ENCODE assay signal across 9 mouse cellular contexts in genomic region chr3:102744657-102745056, GRCm38 (mm10). TPM values are rescaled to one million over a fixed set of nuclear protein-coding genes. Genes with fewer than 3 reads are reported as not detected.
DNase-seq lines count a peak whose midpoint lies in the region; ATAC-seq and TF ChIP-seq lines count a peak whose summit lies in the region.
"Had no signal": no experiment of that assay in that cellular context is flagged by ENCODE, and none has a peak within 500 bp of the region (broad histone marks: within the 10 kb centered on the region; RNA-seq: fewer than 3 reads in every experiment).

No protein-coding gene starts in this region.

- no peak for TF ChIP-seq CTCF in thymus, adult 2 months (IDR thresholded peaks at IDR 0.05; ENCODE audit: borderline replicate concordance, control insufficient read depth, extremely low read depth, insufficient read depth, low read length, poor library complexity)

- no peak for ATAC-seq in lung, embryonic 15.5 days (ENCODE audit: borderline replicate concordance, extremely low read depth, low FRiP score, low TSS enrichment)

- H3K4me2 ChIP-seq in lung, embryonic 15.5 days, result no peak overlapping the region

- no peaks in the 10 kb centered on the region for H3K36me3 ChIP-seq in thymus, adult 2 months (ENCODE audit: control insufficient read depth, insufficient read depth, low read length)
- H3K36me3 ChIP-seq in lung, embryonic 15.5 days, result no peaks in the 10 kb centered on the region

- WGBS in thymus, adult 2 months, result 18% methylated on average over 5 of the region's 5 CpGs
- WGBS in lung, embryonic 15.5 days, result 28% methylated on average over 5 of the region's 5 CpGs

- H3K9me3 ChIP-seq in lung, embryonic 15.5 days, result no peaks in the 10 kb centered on the region

- no peak for TF ChIP-seq POLR2A in thymus, adult 2 months (IDR thresholded peaks at IDR 0.05; ENCODE audit: control insufficient read depth, extremely low read depth, insufficient read depth, low read length, poor library complexity)

- peak overlapping the region; percentile 65; the same call in 1 of the 2 replicates for H3K27ac ChIP-seq in thymus, adult 2 months (ENCODE audit: control insufficient read depth, insufficient read depth, low read length)
- 0 out of 2 replicates have a peak overlapping the region, but pooled peaks have one; percentile 68 for H3K27ac ChIP-seq in lung, embryonic 15.5 days

- H3K27me3 ChIP-seq in thymus, adult 2 months (ENCODE audit: control insufficient read depth, insufficient read depth, low read length), result no peaks in the 10 kb centered on the region
- no peaks in the 10 kb centered on the region for H3K27me3 ChIP-seq in lung, embryonic 15.5 days

- no peak overlapping the region for H3K4me3 ChIP-seq in thymus, adult 2 months (ENCODE audit: control insufficient read depth, insufficient read depth, low read length)
- no peak overlapping the region for H3K4me3 ChIP-seq in lung, embryonic 15.5 days

- H3K4me1 ChIP-seq in thymus, adult 2 months (replicated peaks; ENCODE audit: control insufficient read depth, insufficient read depth, low read length), result peaks cover 23% of the 10 kb centered on the region
- peaks cover 24% of the 10 kb centered on the region for H3K4me1 ChIP-seq in lung, embryonic 15.5 days

- H3K9ac ChIP-seq in lung, embryonic 15.5 days, result no peak overlapping the region

- peak; percentile 42 for DNase-seq in gastrocnemius, postnatal 25 days
- DNase-seq in gastrocnemius, adult 8-10 months (ENCODE audit: low spot score in 2 of 2), result no peak
- DNase-seq in thymus, adult 2 months, result no peak
- no peak for DNase-seq in thymus, postnatal 36 days
- no peak for DNase-seq in right cerebral cortex, adult 2 months (ENCODE audit: low spot score in 2 of 2)
- no peak for DNase-seq in testis, postnatal 14 days (ENCODE audit: low spot score)
- no peak for DNase-seq in T-cell, adult 2 months (ENCODE audit: low spot score)

RNA-seq across cellular contexts. Expression of gene Tspan2, which starts 10.3 kb away (rescaled TPM):
- total RNA-seq in gastrocnemius, postnatal 25 days (2021), result 1 to 10 TPM; 5.2 to 7.6 TPM
- 1 to 10 TPM; 3.0 to 4.0 (median 3.3) TPM for total RNA-seq in gastrocnemius, adult 8-10 months (2022)
- polyA plus RNA-seq in thymus, adult 2 months (2012; rRNA removed), result 6.1 and 7.5 TPM in 2 replicates
- 14.5 and 15.6 TPM in 2 replicates for polyA plus RNA-seq in lung, embryonic 15.5 days (2015; fragmentation: Nextera tagmentation; extraction: Ambion mirVana)

RNA-seq across cellular contexts. Expression of gene Tshb, which starts 37.9 kb away (rescaled TPM):
- total RNA-seq in gastrocnemius, postnatal 25 days (2021), result not detected
- not detected for total RNA-seq in gastrocnemius, adult 8-10 months (2022)
- polyA plus RNA-seq in thymus, adult 2 months (2012; rRNA removed), result not detected in 2 replicates
- 0.09 and 0.30 TPM in 2 replicates for polyA plus RNA-seq in lung, embryonic 15.5 days (2015; fragmentation: Nextera tagmentation; extraction: Ambion mirVana)
- total RNA-seq: layer of hippocampus, postnatal 25 days had no signal
